Mouse (Mus musculus) cerebellum, adult 9-10 months (tissue): ENCODE measurements at regions not wholly inside any gene's neighbourhood (a gene's known extent, or its start where the extent isn't known, plus 50 kb on each side); places are given as distances from the start of the nearest gene placed in this dataset.
A peak's percentile ranks its signal among the peaks of the same experiment; 100 is the strongest.

Experiments
- DNase-seq: peaks from one replicate; pipeline ENCODE4 v3.0.0; 2022

DNA sequence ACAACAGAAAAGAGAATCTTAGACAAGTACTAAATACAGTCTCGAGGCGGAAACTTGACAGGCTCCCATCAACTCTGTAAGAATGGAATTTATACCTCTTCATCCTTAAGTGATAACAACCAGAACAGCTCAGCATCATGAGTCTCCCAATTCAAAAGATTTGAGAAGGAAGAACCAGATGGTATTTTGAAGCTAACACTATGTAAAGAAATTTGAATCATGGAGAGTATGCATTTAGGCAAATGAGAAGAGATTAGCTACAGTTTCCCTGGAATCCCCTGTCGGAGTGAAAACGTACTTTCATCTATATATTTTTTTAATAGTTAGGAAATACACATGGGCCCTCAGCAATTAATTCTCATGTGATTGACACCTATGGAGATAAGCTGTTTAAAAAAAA is 140.9 kb downstream of the Nrip1 start:
- no peak for DNase-seq

GRCm38 (mm10) chr16:76232174-76232573 is 141.5 kb downstream of the Nrip1 start:
- DNase-seq = peak; percentile 48

DNA sequence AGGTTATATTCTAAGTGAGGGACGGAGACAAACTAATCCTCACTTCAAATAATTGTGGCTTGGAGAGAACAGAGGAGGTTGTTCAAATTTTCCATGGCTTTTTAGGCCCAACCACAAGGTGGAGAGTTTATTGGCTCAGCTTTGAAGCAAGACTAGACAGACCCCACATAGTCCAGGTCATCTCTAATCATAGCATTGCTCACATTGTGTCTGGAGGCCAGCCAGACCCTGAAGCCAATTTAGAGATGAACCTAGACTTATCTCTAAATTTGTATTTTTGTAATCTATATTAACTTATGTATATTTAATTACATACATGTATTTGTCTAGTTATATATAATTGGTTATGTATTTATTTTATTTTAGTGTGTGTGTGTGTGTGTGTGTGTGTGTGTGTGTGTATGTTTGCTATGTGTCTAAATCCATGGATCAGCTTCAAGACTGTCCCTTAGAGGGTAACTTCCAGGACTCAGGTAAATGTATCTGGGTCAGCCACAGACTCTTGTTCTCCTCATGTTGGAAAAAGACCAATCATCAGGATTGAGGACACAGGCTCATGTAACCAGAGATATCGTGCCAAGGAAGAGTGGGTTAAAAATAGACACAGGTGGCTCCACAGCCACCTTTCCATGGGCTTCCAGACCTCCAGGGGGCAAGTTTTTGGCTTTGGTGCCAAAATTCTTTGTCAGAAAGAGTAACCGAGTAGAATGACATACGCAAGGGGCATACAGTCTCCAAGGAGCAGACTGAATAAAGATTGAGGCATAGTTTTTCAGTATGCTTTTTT is 142.9 kb downstream of the Nrip1 start:
- DNase-seq = peak; percentile 88

- DNase-seq = no peak
These were observed 145.2 kb downstream of the Nrip1 start for GRCm38 (mm10) chr16:76228451-76228850.

GRCm38 (mm10) chr16:76226446-76226845 is 147.2 kb downstream of the Nrip1 start:
- no peak for DNase-seq

DNA sequence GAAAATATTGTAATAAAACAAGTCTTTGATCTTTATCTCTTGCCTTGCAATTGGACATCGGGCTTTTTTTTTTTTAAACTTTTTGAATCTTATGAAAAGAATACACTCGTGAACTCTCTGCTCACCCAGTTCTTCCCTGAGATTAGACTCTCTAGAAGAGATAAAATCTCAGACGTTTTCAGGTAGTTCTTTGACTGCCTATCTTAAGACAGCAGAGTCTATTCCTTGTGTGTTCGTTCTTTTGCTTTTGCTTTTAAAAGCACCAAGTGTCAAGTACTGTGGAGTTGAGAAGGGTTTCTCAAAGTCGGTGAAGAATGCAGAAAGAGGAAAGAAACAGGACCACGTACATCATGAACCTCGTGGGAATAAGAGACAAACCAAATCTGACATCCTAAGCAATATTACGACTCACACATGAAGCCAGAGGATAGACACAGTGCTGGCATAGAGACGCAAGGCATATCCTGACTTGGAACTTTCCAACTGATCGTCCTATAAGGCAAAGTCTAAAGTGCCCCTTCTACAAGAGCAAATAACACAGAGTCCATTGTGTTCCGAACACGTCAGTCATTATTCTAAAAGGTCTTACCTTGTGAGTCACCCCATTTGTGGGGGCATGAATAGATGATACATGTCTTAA is 147.9 kb downstream of the Nrip1 start:
- no peak for DNase-seq

GRCm38 (mm10) chr16:76224901-76225586 is 148.6 kb downstream of the Nrip1 start:
- DNase-seq = no peak

GRCm38 (mm10) chr16:76223716-76224115 is 149.9 kb downstream of the Nrip1 start:
- DNase-seq = no peak

DNA sequence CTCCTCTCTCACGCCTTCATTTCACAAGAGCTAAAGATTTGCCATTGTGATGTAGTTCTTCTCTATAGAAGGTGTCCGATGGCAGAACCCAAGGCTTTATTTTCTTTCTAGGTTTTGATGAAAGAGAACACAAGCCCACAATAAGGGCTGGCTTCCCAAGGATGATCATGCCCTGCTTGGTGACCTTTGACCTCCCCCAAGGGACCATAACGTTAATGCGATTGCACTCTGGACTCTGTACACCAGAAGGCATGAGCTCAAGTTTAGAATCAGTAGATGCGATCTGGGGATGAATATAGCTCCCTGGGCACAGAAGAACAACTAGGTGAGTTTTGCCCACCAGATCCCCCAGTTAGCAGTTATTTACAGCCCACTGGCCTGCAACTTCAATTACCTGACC is 150.7 kb downstream of the Nrip1 start:
- no peak for DNase-seq

DNA sequence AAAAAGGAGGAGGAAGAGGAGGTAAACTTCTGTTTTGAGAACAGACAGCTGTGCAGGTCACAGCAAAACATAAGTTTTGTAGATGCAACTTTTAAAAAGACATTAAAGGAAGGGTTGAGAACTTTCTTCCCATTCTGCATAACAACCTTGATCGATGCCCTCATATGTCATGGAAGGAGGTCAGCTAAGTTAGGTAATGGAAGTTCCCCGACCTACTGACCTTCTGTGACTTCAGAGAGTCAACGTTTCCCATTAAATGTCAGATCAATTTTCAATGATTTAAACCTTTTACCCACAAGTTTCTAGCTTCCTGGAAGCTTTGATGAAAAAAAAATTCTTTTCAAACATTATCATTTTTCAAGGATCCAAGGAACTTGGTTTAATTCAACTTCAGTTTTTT is 153.2 kb downstream of the Nrip1 start:
- DNase-seq = no peak

DNA sequence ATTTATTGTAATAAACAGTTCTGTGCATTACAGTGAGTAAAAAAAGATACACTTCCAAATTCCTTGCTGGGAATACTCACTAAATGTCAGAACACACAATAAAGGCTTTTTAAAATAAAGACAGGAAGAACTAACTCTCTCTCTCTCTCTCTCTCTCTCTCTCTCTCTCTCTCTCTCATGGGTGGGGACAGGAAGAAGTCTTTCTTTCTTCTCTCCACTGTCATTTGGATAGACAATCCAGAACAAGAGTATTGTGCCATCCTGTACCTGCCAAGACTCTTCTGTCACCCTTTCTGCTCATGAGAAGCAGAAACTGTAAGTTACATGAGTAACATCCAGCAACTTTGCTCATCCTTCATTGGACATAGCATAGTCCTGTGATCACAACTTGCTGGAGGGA is 154.4 kb downstream of the Nrip1 start:
- no peak for DNase-seq

GRCm38 (mm10) chr16:76218310-76219170 is 155.1 kb downstream of the Nrip1 start:
- no peak for DNase-seq

GRCm38 (mm10) chr16:76216184-76216583 is 157.4 kb downstream of the Nrip1 start:
- no peak for DNase-seq

DNA sequence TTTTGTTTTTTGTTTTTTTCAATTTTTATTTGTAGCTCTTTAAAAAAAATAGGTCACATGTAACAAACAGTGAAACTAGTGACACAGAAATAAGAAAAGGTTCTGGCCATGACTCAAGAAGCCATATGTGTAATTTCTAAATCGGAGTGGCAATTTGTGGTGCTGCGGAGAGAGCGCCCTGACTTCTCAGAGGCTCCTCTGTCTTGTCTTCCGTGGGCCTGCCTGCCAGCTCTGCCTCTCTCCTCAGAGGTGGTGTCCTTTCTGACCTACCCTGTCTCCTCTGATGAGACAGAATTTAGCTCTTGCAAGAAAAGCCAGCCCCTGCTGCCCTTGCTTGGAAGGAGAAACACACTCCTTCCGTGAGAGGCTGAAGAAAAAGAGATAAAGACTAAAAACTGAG is 158.1 kb downstream of the Nrip1 start:
- no peak for DNase-seq

GRCm38 (mm10) chr16:76201773-76202571 is 171.7 kb downstream of the Nrip1 start:
- DNase-seq = peak; percentile 75

DNA sequence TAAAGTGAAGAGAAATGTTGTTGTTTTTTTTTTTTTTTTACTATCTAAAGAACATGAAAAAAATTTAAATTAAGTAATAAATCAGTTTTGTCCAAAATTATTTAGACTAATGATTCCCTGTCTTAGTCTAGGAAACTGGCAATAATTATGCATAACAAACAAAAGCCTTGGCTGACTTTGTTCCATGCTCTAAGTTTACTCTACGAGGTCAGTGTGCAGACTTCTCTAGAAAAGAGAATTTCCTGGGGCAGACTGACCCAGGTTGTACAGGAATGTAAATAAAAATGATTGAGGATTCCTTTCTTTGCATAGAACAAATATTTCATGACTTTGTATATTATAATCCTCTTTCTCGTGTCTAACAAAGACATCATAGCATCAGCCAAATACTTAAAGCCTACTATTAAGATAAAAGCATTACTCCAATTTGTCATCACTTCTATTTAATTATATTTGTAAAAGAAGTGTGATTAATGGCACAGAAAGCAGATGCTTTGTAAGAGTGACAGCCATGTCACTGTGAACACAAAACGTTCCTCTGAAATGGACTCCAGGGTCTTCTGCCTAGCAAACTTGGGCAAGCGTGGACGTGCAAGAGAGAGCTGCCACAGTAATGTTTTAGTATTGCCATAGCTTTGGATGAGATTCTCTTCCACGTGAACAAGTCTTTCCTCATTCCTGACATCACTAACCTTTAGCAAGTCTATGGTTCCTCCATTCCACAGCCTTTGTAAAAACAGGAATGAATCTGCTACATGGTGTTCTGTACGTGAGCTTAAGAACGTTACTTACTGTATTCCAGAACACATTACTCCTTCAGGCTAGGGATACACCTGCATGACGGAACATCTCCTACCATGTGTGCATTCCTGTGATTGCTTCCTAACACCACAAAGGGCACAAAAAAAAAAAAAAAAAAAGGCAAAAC is 172.6 kb downstream of the Nrip1 start:
- no peak for DNase-seq

DNA sequence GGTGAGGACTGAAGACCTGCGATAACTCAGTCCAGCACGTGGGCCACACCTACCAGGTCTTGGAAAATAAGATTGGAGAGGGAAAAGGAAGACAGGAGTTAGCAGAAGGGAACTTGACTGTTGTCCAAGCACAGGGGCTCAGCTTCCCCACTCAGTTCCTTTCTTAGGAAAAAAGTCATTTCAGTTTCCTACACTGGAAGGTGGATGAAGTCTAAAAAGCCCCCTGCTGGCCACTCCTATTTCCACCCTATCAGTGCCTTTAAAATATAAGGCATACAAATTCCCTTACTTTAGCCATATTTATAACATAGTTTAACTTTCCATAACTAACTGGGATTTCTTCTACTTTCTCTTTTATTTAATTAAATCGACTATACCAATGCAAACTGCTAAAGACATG is 173.4 kb downstream of the Nrip1 start:
- DNase-seq = no peak

- DNase-seq = no peak
These were observed 174.6 kb downstream of the Nrip1 start for GRCm38 (mm10) chr16:76199006-76199405.

DNA sequence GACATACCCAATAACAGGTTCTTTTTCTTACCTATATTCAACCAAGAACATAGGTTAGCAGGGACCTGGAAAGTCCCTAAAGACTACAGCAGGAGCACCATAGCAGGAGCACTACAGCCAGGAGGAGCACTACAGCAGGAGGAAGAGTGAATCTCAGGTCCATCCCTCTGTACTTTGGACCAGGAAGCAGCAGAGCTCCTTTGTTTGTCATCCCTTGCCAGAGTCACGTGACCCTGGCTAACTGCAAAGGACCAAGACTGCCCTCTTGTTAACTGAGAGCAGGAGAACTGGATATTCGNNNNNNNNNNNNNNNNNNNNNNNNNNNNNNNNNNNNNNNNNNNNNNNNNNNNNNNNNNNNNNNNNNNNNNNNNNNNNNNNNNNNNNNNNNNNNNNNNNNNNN is 172.2 kb upstream of the Samsn1 start:
- no peak for DNase-seq

DNA sequence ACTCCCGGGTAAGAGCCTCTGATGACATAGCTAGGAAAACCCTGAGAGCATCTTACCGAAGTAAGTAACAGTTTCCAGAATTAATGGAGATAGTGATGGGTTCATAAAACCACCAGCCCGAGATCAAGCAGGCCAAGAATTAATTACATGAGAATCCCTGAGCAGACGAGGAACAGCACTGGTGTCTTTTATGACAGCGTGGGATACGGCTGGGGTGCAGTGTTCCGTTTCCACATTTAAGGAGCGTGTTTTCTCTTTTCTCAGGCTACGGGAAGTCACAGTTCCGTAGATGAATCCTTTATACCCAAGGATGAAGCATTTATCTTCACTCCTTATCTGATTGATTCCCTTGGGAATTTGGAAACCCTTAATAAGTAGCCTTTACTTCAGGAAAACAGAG is 169.1 kb upstream of the Samsn1 start:
- no peak for DNase-seq

DNA sequence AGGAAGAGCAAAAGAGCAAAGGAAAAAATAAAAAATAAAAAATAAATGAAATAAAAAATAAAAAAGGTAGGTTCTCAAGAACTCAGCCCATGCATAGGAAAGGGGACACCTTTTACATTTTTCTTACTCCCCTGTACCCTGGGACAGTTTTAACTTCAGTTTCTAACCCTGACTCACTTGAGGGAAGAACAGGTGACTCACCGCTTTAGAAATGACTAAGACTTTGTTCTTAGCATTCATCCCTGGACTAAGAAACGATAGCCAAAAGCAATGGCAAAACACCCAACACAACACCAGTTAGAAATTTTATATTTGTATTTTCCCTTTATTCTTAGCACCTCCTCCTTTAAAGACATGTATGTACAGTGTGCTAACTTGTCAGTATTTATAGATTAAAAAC is 161.5 kb upstream of the Samsn1 start:
- DNase-seq = no peak
